Mouse (Mus musculus) embryonic facial prominence, embryonic 14.5 days (tissue): Measurements from ENCODE around the gene Eefsec. TPM values are rescaled to one million over a fixed set of nuclear protein-coding genes. Genes with fewer than 3 reads are reported as not detected.

ENCODE experiments used
- ATAC-seq: fragments of 200-750 bp; cut with Nextera tagmentation; 2 replicates; pipeline ENCODE4 v1.8.0; 2017; ENCODE audit warnings: low read depth, moderate number of reproducible peaks, moderate TSS enrichment
- DNase-seq: peaks from one replicate; pipeline ENCODE4 v3.0.0-alpha.2; 2015; ENCODE audit warnings: low spot score
- H3K27ac ChIP-seq: fragments of 300-500 bp; sonication (generic); replicated peaks from 2 replicates; pipeline ENCODE4 v1.5.1; 2014; ENCODE audit warnings: low read depth, mild to moderate bottlenecking, low read length, moderate library complexity
- H3K27me3 ChIP-seq: fragments of 300-500 bp; sonication (generic); replicated peaks from 2 replicates; pipeline ENCODE4 v1.6.1; 2014; ENCODE audit warnings: low read length; ENCODE audit not compliant: control insufficient read depth, insufficient read depth
- H3K36me3 ChIP-seq: fragments of 300-500 bp; sonication (generic); 2 replicates; pipeline ENCODE4 v1.6.1; 2014; ENCODE audit warnings: low read length, mixed read lengths; ENCODE audit not compliant: control insufficient read depth, insufficient read depth
- H3K4me1 ChIP-seq: fragments of 300-500 bp; sonication (generic); 2 replicates; pipeline ENCODE4 v1.6.1; 2014; ENCODE audit warnings: antibody characterized with exemption, low read length; ENCODE audit not compliant: control insufficient read depth, insufficient read depth
- H3K4me2 ChIP-seq: fragments of 300-500 bp; sonication (generic); 2 replicates; pipeline ENCODE4 v1.6.1; 2014; ENCODE audit warnings: low read depth, mild to moderate bottlenecking, low read length, moderate library complexity, mixed read lengths
- H3K4me3 ChIP-seq: fragments of 300-500 bp; sonication (generic); 2 replicates; pipeline ENCODE4 v1.5.1; 2014; ENCODE audit warnings: low read depth, mild to moderate bottlenecking, low read length
- H3K9ac ChIP-seq: fragments of 300-500 bp; sonication (generic); 2 replicates; pipeline ENCODE4 v1.6.1; 2014; ENCODE audit warnings: low read depth, mild to moderate bottlenecking, low read length, moderate library complexity, mixed read lengths
- H3K9me3 ChIP-seq: fragments of 300-500 bp; sonication (generic); 2 replicates; pipeline ENCODE4 v1.6.1; 2016; ENCODE audit warnings: low read length; ENCODE audit not compliant: control insufficient read depth
- WGBS: fragments of 180-500 bp; shearing (Covaris S2); extraction: QIAGEN DNeasy Blood & Tissue Kit; methylation state at CpG from one replicate; pipeline ENCODE4 v1.1.7; 2014; 5-methylcytosine and 5-hydroxymethylcytosine counted together
- polyA plus RNA-seq: library from polyadenylated mRNA; unstranded; fragments of >200 nt; fragmentation: Nextera tagmentation; extraction: Ambion mirVana; gene quantifications from 2 replicates; pipeline ENCODE4 v1.2.1, GENCODE M21; 2014

The Eefsec gene
- polyA plus RNA-seq, 1 experiment from 2014 or later, result 30.2 TPM

GRCm38 (mm10) chr6:88235983-88236382 lies 210.4 kb downstream of the Eefsec start:
- H3K36me3 ChIP-seq, result no peaks in the 10 kb centered on the region
- H3K9me3 ChIP-seq, result no peaks in the 10 kb centered on the region
- 3% methylated on average over 17 of the region's 17 CpGs for WGBS
- peaks cover 5% of the 10 kb centered on the region; the same call in 1 of the 2 replicates for H3K4me1 ChIP-seq
- ATAC-seq (peak; percentile 58; the same call in 1 of the 2 replicates), DNase-seq (no peak)
- H3K9ac ChIP-seq, result peak overlapping the region; percentile 52
- H3K27ac ChIP-seq, result no peak overlapping the region
- peaks cover 5% of the 10 kb centered on the region; the same call in 1 of the 2 replicates for H3K27me3 ChIP-seq
- peak overlapping the region; percentile 37 for H3K4me2 ChIP-seq
- no peak overlapping the region for H3K4me3 ChIP-seq

GRCm38 (mm10) chr6:88235461-88235860 lies 210.9 kb downstream of the Eefsec start:
- ATAC-seq (no peak), DNase-seq (no peak)
- H3K4me3 ChIP-seq, result no peak overlapping the region
- WGBS, result 19% methylated on average over 7 of the region's 8 CpGs
- peaks cover 5% of the 10 kb centered on the region; the same call in 1 of the 2 replicates for H3K4me1 ChIP-seq
- no peak overlapping the region for H3K27ac ChIP-seq
- no peaks in the 10 kb centered on the region for H3K36me3 ChIP-seq
- peaks cover 5% of the 10 kb centered on the region; the same call in 1 of the 2 replicates for H3K27me3 ChIP-seq
- H3K9ac ChIP-seq, result no peak overlapping the region
- no peaks in the 10 kb centered on the region for H3K9me3 ChIP-seq
- no peak overlapping the region for H3K4me2 ChIP-seq

DNA sequence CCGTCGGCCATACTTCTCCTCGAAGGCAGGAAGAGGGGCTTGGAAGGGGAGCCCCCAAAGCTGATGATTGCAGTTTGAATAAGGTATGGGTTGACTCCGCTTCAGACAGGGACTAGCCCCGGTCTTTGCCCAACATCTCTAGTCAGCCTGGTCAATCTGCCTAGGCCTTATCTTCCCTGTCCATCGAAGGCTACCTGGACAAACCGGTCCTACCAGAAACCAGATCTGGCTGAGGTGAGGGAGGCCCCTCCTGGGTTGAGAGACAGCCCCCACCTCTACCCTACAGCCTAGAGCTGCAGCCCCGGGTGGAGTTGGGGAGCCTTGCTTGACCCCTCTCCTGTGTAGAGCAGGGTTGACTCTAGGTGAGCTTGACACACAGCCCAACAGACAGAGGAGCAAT lies 212.3 kb downstream of the Eefsec start:
- 61% methylated on average over 8 of the region's 8 CpGs for WGBS
- Histone ChIP-seq H3K9ac (no peak overlapping the region), H3K27ac (no peak overlapping the region), H3K4me3 (no peak overlapping the region), H3K27me3 (peaks cover 5% of the 10 kb centered on the region; the same call in 1 of the 2 replicates), H3K9me3 (no peaks in the 10 kb centered on the region), H3K4me1 (peaks cover 5% of the 10 kb centered on the region; the same call in 1 of the 2 replicates), H3K4me2 (no peak overlapping the region), H3K36me3 (no peaks in the 10 kb centered on the region)
- ATAC-seq (no peak), DNase-seq (no peak)

DNA sequence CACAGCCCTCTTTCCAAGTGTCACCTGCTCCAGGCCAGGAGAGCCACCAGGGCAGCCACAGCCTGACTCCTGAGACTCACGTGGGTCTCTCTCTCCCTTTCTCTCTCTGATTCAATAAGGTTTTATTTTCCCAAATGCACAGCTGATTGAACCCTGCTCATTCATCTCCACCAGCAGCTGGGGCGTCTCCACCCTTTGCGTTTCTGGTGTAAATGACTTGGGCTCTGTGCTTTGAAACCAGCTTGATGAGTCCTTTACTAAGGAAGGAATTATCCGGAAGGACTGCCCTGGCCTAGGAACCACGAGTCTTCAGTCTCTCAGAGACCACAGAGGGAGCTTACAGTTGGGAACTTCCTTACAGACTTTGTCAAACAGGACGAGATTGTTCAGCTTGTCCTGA lies 214.1 kb downstream of the Eefsec start:
- peaks cover 5% of the 10 kb centered on the region; the same call in 1 of the 2 replicates for H3K4me1 ChIP-seq
- ATAC-seq (no peak), DNase-seq (no peak)
- WGBS, result 67% methylated on average over 6 of the region's 6 CpGs
- no peak overlapping the region for H3K9ac ChIP-seq
- no peak overlapping the region for H3K4me3 ChIP-seq
- no peak overlapping the region for H3K4me2 ChIP-seq
- no peaks in the 10 kb centered on the region for H3K9me3 ChIP-seq
- H3K36me3 ChIP-seq, result no peaks in the 10 kb centered on the region
- H3K27ac ChIP-seq, result no peak overlapping the region
- H3K27me3 ChIP-seq, result peaks cover 5% of the 10 kb centered on the region; the same call in 1 of the 2 replicates

DNA sequence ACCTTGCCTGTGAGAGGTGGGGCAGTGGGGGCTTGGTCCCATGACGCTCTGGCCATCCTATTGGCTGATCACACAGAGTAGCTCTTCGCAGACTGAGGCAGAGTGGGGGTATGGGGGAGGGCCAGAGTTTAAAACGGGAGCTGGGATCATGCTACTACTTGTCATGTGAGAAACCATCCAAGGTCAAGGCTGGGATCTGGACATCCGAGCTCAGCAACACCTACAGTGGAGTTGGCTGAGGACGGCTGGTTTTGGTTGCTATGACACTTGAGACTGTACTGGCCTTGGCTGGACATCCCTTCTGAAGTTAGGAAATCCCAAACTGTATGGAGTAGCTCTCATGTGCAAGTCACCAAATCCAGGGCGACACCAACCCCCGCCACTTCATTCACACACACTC lies 214.5 kb downstream of the Eefsec start:
- no peaks in the 10 kb centered on the region for H3K9me3 ChIP-seq
- no peak overlapping the region for H3K9ac ChIP-seq
- peaks cover 5% of the 10 kb centered on the region; the same call in 1 of the 2 replicates for H3K27me3 ChIP-seq
- no peak overlapping the region for H3K4me2 ChIP-seq
- no peak for DNase-seq
- no peaks in the 10 kb centered on the region for H3K36me3 ChIP-seq
- 75% methylated on average over 7 of the region's 7 CpGs for WGBS
- peaks cover 5% of the 10 kb centered on the region; the same call in 1 of the 2 replicates for H3K4me1 ChIP-seq
- H3K27ac ChIP-seq, result no peak overlapping the region
- no peak for ATAC-seq
- no peak overlapping the region for H3K4me3 ChIP-seq

- 81% methylated on average over 12 of the region's 12 CpGs for WGBS
- Histone ChIP-seq H3K9ac (no peak overlapping the region), H3K27ac (no peak overlapping the region), H3K4me3 (no peak overlapping the region), H3K27me3 (no peaks in the 10 kb centered on the region), H3K36me3 (no peaks in the 10 kb centered on the region), H3K9me3 (no peaks in the 10 kb centered on the region), H3K4me1 (no peaks in the 10 kb centered on the region), H3K4me2 (no peak overlapping the region)
- no peak for DNase-seq
- no peak for ATAC-seq
Observed at GRCm38 (mm10) chr6:88229221-88229620, 217.1 kb downstream of the Eefsec start.

GRCm38 (mm10) chr6:88227537-88227936 lies 218.8 kb downstream of the Eefsec start:
- Histone ChIP-seq H3K9me3 (no peaks in the 10 kb centered on the region), H3K27ac (no peak overlapping the region), H3K36me3 (no peaks in the 10 kb centered on the region), H3K4me2 (no peak overlapping the region), H3K4me1 (no peaks in the 10 kb centered on the region), H3K9ac (no peak overlapping the region), H3K4me3 (no peak overlapping the region), H3K27me3 (no peaks in the 10 kb centered on the region)
- DNase-seq (no peak), ATAC-seq (no peak)
- WGBS, result 63% methylated on average over 7 of the region's 7 CpGs

DNA sequence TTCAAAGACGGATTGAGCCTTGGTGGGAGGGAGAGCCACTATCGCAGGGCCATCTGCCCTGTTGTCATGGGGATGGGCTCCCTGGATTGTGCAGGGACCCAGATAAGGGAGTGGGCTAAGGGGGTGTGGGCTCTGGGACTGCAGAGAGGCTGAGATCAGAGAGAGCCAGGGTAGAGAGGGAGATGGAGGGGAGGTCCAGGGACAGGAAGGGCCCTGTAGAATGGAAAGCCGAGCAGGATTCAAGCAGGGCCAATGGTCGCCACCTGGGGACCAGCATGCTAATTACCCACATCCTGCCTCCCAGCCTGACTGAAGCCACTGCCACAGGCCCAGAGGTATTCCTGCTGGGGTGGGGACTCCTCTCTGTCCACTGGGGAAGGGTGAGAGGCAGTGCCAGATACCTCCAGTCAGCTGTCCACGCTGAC lies 219.8 kb downstream of the Eefsec start:
- Histone ChIP-seq H3K27ac (no peak overlapping the region), H3K9me3 (no peaks in the 10 kb centered on the region), H3K36me3 (no peaks in the 10 kb centered on the region), H3K4me3 (no peak overlapping the region), H3K4me1 (no peaks in the 10 kb centered on the region), H3K4me2 (no peak overlapping the region), H3K9ac (no peak overlapping the region), H3K27me3 (no peaks in the 10 kb centered on the region)
- WGBS, result 15% methylated on average over 5 of the region's 5 CpGs
- ATAC-seq (peak; percentile 41; the same call in 1 of the 2 replicates), DNase-seq (no peak)

DNA sequence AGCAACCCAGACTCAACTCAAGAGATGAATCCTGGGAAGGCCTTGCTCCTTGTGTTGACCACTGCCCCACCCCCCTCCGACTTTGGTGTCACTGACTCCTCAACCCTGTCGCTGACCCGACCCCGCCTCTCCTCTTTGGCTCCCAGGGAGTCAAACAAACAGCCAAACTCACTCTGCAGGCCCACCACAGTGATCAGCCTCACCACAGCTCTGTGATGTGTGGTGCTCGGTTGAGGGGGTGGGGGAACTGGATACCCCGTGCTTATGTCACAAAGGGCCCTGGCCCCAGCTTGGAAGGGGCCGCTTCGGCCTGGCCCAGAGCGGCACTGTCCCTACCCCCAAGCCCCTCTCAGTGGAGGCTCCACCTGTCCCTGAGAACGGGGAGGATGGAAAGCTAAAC lies 224.4 kb downstream of the Eefsec start, which contains the start of gene Dnajb8:
Dnajb8 (plus strand) TSS at position 301 of the 400 bp plus-strand sequence.
- WGBS, result 51% methylated on average over 9 of the region's 10 CpGs
- Histone ChIP-seq H3K36me3 (no peaks in the 10 kb centered on the region), H3K4me2 (no peak within 1 kb of the TSS), H3K4me1 (no peaks in the 10 kb centered on the region), H3K4me3 (no peak within 1 kb of the TSS), H3K9me3 (peaks cover 5% of the 10 kb centered on the region; the same call in 1 of the 2 replicates), H3K27ac (no peak within 1 kb of the TSS), H3K9ac (no peak within 1 kb of the TSS), H3K27me3 (no peaks in the 10 kb centered on the region)
- no peak for DNase-seq
- no peak for ATAC-seq
